Mouse (Mus musculus): ENCODE data around the gene Gm14124.

DNA sequence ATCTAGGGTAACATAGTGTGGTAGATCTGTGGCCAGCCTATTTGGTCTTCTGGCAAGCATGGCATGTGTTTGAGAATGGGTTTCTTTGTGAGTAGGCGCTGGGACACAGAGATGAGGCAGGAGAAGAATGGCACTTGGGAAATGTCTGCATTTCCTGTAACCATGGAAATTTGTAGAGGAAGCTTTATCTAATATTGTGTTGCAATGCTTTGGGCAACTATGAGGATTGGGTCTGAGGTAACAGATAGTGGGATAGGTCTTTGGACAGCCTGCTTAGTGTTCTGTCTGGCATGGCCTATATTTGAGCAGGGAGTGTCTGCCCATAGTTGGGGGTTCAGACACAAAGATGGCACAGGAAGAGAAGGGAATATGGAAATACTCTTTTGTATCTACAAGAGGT lies 61.7 kb downstream of the Gm14124 start:
- no peak for TF ChIP-seq CTCF (IDR thresholded peaks at IDR 0.05)
- TF ChIP-seq POLR2A (IDR thresholded peaks at IDR 0.05; ENCODE audit: insufficient read depth, low read depth, low read length), result no peak

All from heart, adult 2 months (tissue).